Mouse (Mus musculus): ENCODE data around the gene Snx22. TPM values are rescaled to one million over a fixed set of nuclear protein-coding genes. Genes with fewer than 3 reads are reported as not detected.

The Snx22 gene
- 1.4 and 1.8 TPM in 2 replicates for polyA plus RNA-seq (2015; fragmentation: Nextera tagmentation; extraction: Ambion mirVana)

GRCm38 (mm10) chr9:66069583-66069982 lies at the start of gene Snx22:
Gene Snx22, minus strand, starts transcription at chr9:66069719.
- Histone ChIP-seq H3K36me3 (ENCODE audit: control insufficient read depth, insufficient read depth) (peaks cover 20% of the 10 kb centered on the region), H3K27ac (ENCODE audit: low read length) (no peak within 1 kb of the TSS), H3K4me3 (ENCODE audit: low read length) (peak within 1 kb of the TSS; percentile 62), H3K9me3 (replicated peaks; ENCODE audit: control insufficient read depth, low read length) (0 out of 2 replicates have a peak, but pooled peaks cover 3% of the 10 kb centered on the region), H3K9ac (ENCODE audit: low read length) (peak within 1 kb of the TSS; percentile 70), H3K27me3 (ENCODE audit: control insufficient read depth, insufficient read depth, low read length) (peaks cover 14% of the 10 kb centered on the region), H3K4me2 (ENCODE audit: low read depth, low read length) (peak within 1 kb of the TSS; percentile 99), H3K4me1 (ENCODE audit: control insufficient read depth, insufficient read depth, low read length) (peaks cover 11% of the 10 kb centered on the region)
- peak; percentile 89 for ATAC-seq (replicated peaks; ENCODE audit: extremely low read depth, insufficient read depth, low FRiP score)
- under 1% methylated on average over 22 of the region's 22 CpGs for WGBS

DNA sequence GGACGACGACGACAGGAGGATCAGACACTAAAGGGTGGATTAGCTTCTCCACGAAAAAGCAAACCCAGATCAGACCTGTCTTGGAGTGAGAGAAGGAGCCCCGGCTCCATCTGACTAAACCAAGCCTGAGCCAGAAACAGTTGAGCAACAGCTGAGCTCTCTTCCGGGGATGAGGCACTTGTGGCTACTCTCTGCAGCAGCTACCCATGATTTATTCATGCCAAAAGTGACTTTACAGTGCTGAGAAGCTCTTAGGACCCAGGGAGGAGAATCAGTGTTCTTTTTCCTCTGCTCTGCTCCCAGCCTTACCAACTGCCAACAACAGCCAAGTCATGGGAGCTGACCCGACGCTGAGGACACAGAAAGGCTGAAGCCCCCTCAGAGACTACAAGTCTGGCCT lies 47.4 kb upstream of the Snx22 start:
- Histone ChIP-seq H3K4me3 (ENCODE audit: low read length) (no peak overlapping the region), H3K27me3 (ENCODE audit: control insufficient read depth, insufficient read depth, low read length) (no peaks in the 10 kb centered on the region), H3K36me3 (ENCODE audit: control insufficient read depth, insufficient read depth) (peaks cover 2% of the 10 kb centered on the region), H3K4me1 (ENCODE audit: control insufficient read depth, insufficient read depth, low read length) (no peaks in the 10 kb centered on the region), H3K27ac (ENCODE audit: low read length) (no peak overlapping the region), H3K9me3 (replicated peaks; ENCODE audit: control insufficient read depth, low read length) (no peaks in the 10 kb centered on the region), H3K9ac (ENCODE audit: low read length) (no peak overlapping the region), H3K4me2 (ENCODE audit: low read depth, low read length) (no peak overlapping the region)
- WGBS = 54% methylated on average over 8 of the region's 8 CpGs
- no peak for ATAC-seq (replicated peaks; ENCODE audit: extremely low read depth, insufficient read depth, low FRiP score)

GRCm38 (mm10) chr9:66114341-66114740 lies 44.8 kb upstream of the Snx22 start:
- no peak overlapping the region for H3K27ac ChIP-seq (ENCODE audit: low read length)
- ATAC-seq (replicated peaks; ENCODE audit: extremely low read depth, insufficient read depth, low FRiP score) = no peak
- no peaks in the 10 kb centered on the region for H3K4me1 ChIP-seq (ENCODE audit: control insufficient read depth, insufficient read depth, low read length)
- H3K9ac ChIP-seq (ENCODE audit: low read length) = no peak overlapping the region
- H3K9me3 ChIP-seq (replicated peaks; ENCODE audit: control insufficient read depth, low read length) = no peaks in the 10 kb centered on the region
- WGBS = 77% methylated on average over 3 of the region's 3 CpGs
- H3K36me3 ChIP-seq (ENCODE audit: control insufficient read depth, insufficient read depth) = peaks cover 2% of the 10 kb centered on the region
- no peak overlapping the region for H3K4me3 ChIP-seq (ENCODE audit: low read length)
- no peaks in the 10 kb centered on the region for H3K27me3 ChIP-seq (ENCODE audit: control insufficient read depth, insufficient read depth, low read length)
- no peak overlapping the region for H3K4me2 ChIP-seq (ENCODE audit: low read depth, low read length)

- H3K27me3 ChIP-seq (ENCODE audit: control insufficient read depth, insufficient read depth, low read length) = no peaks in the 10 kb centered on the region
- no peak for ATAC-seq (replicated peaks; ENCODE audit: extremely low read depth, insufficient read depth, low FRiP score)
- no peak overlapping the region for H3K4me2 ChIP-seq (ENCODE audit: low read depth, low read length)
- H3K9ac ChIP-seq (ENCODE audit: low read length) = no peak overlapping the region
- H3K4me1 ChIP-seq (ENCODE audit: control insufficient read depth, insufficient read depth, low read length) = no peaks in the 10 kb centered on the region
- peaks cover 5% of the 10 kb centered on the region for H3K36me3 ChIP-seq (ENCODE audit: control insufficient read depth, insufficient read depth)
- WGBS = 81% methylated on average over 8 of the region's 8 CpGs
- no peaks in the 10 kb centered on the region for H3K9me3 ChIP-seq (replicated peaks; ENCODE audit: control insufficient read depth, low read length)
- H3K4me3 ChIP-seq (ENCODE audit: low read length) = no peak overlapping the region
- H3K27ac ChIP-seq (ENCODE audit: low read length) = no peak overlapping the region
Observed at GRCm38 (mm10) chr9:66110611-66111379, 41.3 kb upstream of the Snx22 start.

GRCm38 (mm10) chr9:66110126-66110525 lies 40.6 kb upstream of the Snx22 start:
- H3K27ac ChIP-seq (ENCODE audit: low read length) = no peak overlapping the region
- H3K9me3 ChIP-seq (replicated peaks; ENCODE audit: control insufficient read depth, low read length) = no peaks in the 10 kb centered on the region
- H3K4me1 ChIP-seq (ENCODE audit: control insufficient read depth, insufficient read depth, low read length) = no peaks in the 10 kb centered on the region
- no peak for ATAC-seq (replicated peaks; ENCODE audit: extremely low read depth, insufficient read depth, low FRiP score)
- H3K4me3 ChIP-seq (ENCODE audit: low read length) = no peak overlapping the region
- H3K27me3 ChIP-seq (ENCODE audit: control insufficient read depth, insufficient read depth, low read length) = no peaks in the 10 kb centered on the region
- H3K4me2 ChIP-seq (ENCODE audit: low read depth, low read length) = no peak overlapping the region
- 68% methylated on average over 8 of the region's 8 CpGs for WGBS
- H3K9ac ChIP-seq (ENCODE audit: low read length) = no peak overlapping the region
- peaks cover 8% of the 10 kb centered on the region for H3K36me3 ChIP-seq (ENCODE audit: control insufficient read depth, insufficient read depth)

- Histone ChIP-seq H3K9ac (ENCODE audit: low read length) (no peak overlapping the region), H3K4me3 (ENCODE audit: low read length) (no peak overlapping the region), H3K4me1 (ENCODE audit: control insufficient read depth, insufficient read depth, low read length) (no peaks in the 10 kb centered on the region), H3K4me2 (ENCODE audit: low read depth, low read length) (no peak overlapping the region), H3K27me3 (ENCODE audit: control insufficient read depth, insufficient read depth, low read length) (no peaks in the 10 kb centered on the region), H3K27ac (ENCODE audit: low read length) (no peak overlapping the region), H3K9me3 (replicated peaks; ENCODE audit: control insufficient read depth, low read length) (no peaks in the 10 kb centered on the region), H3K36me3 (ENCODE audit: control insufficient read depth, insufficient read depth) (peaks cover 14% of the 10 kb centered on the region)
- ATAC-seq (replicated peaks; ENCODE audit: extremely low read depth, insufficient read depth, low FRiP score) = no peak
- WGBS = 100% methylated on average over 1 of the region's 1 CpGs
Observed at GRCm38 (mm10) chr9:66109574-66109973, 40.1 kb upstream of the Snx22 start.

GRCm38 (mm10) chr9:66105168-66105567 lies 35.6 kb upstream of the Snx22 start:
- Histone ChIP-seq H3K27ac (ENCODE audit: low read length) (no peak overlapping the region), H3K4me3 (ENCODE audit: low read length) (no peak overlapping the region)
- WGBS = 87% methylated on average over 8 of the region's 8 CpGs

DNA sequence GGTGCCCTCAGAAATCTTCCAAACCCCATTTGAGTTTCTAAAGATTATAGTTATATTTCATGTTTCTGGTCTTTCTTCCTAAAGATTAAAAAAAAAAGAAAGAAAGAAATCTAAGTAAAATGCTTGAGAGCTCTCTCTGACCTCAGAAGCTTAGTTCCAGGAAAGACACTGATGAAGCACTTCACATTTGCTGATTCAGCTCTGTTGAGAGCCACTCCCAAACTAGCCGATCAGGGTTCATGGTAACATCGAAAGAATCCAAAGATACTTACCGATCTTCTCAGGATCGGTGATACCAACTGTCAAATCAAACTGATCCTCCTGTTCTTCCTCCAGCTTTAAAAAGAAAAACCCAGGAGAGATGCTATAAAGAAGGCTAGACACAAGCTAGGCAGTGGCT lies 35.1 kb upstream of the Snx22 start:
- Histone ChIP-seq H3K4me3 (ENCODE audit: low read length) (no peak overlapping the region), H3K36me3 (ENCODE audit: control insufficient read depth, insufficient read depth) (peaks cover 28% of the 10 kb centered on the region), H3K4me2 (ENCODE audit: low read depth, low read length) (no peak overlapping the region), H3K9ac (ENCODE audit: low read length) (no peak overlapping the region), H3K27ac (ENCODE audit: low read length) (no peak overlapping the region), H3K4me1 (ENCODE audit: control insufficient read depth, insufficient read depth, low read length) (no peaks in the 10 kb centered on the region), H3K9me3 (replicated peaks; ENCODE audit: control insufficient read depth, low read length) (no peaks in the 10 kb centered on the region), H3K27me3 (ENCODE audit: control insufficient read depth, insufficient read depth, low read length) (no peaks in the 10 kb centered on the region)
- 88% methylated on average over 4 of the region's 4 CpGs for WGBS
- ATAC-seq (replicated peaks; ENCODE audit: extremely low read depth, insufficient read depth, low FRiP score) = no peak

More at GRCm38 (mm10) chr9:66105168-66105567, 35.6 kb upstream of the Snx22 start:
- Histone ChIP-seq H3K9ac (ENCODE audit: low read length) (no peak overlapping the region), H3K9me3 (replicated peaks; ENCODE audit: control insufficient read depth, low read length) (no peaks in the 10 kb centered on the region), H3K27me3 (ENCODE audit: control insufficient read depth, insufficient read depth, low read length) (no peaks in the 10 kb centered on the region), H3K4me2 (ENCODE audit: low read depth, low read length) (no peak overlapping the region), H3K36me3 (ENCODE audit: control insufficient read depth, insufficient read depth) (peaks cover 28% of the 10 kb centered on the region), H3K4me1 (ENCODE audit: control insufficient read depth, insufficient read depth, low read length) (no peaks in the 10 kb centered on the region)
- no peak for ATAC-seq (replicated peaks; ENCODE audit: extremely low read depth, insufficient read depth, low FRiP score)

DNA sequence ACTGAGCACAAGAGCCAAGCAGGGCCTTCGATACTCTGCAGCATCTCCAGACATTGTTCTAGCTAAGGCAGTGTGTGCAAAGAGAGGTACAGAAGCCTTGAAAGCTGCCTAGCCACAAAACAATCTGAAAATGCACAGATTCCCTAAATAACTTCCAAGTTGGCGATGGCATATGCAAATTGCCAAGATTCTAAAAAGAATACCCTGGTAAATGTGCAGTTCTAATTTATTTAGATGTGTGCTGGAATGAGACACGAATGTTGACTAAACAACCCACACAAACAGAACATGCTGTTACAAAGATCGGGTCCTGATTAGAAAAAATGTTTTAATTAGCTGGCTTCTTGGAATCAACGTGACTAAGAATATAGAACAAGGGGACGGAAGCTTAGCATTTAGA lies 33.1 kb upstream of the Snx22 start:
- Histone ChIP-seq H3K9me3 (replicated peaks; ENCODE audit: control insufficient read depth, low read length) (no peaks in the 10 kb centered on the region), H3K27ac (ENCODE audit: low read length) (no peak overlapping the region), H3K4me2 (ENCODE audit: low read depth, low read length) (no peak overlapping the region), H3K4me1 (ENCODE audit: control insufficient read depth, insufficient read depth, low read length) (no peaks in the 10 kb centered on the region), H3K4me3 (ENCODE audit: low read length) (no peak overlapping the region), H3K9ac (ENCODE audit: low read length) (no peak overlapping the region), H3K36me3 (ENCODE audit: control insufficient read depth, insufficient read depth) (peaks cover 29% of the 10 kb centered on the region), H3K27me3 (ENCODE audit: control insufficient read depth, insufficient read depth, low read length) (no peaks in the 10 kb centered on the region)
- WGBS = 92% methylated on average over 6 of the region's 6 CpGs
- no peak for ATAC-seq (replicated peaks; ENCODE audit: extremely low read depth, insufficient read depth, low FRiP score)
